Mouse (Mus musculus) forebrain, embryonic 15.5 days (tissue): ENCODE data around the gene Srcap. TPM values are rescaled to one million over a fixed set of nuclear protein-coding genes. Genes with fewer than 3 reads are reported as not detected.
"Not testable (repeated sequence)": the region's sequence is repeated elsewhere in the genome, so short reads cannot be mapped to it uniquely, and the experiment has no call there.

Experiments
- ATAC-seq: fragments of 200-750 bp; cut with Nextera tagmentation; replicated peaks from 2 replicates; pipeline ENCODE4 v1.8.0; 2017; ENCODE audit warnings: mild to moderate bottlenecking, moderate TSS enrichment, moderate library complexity
- H3K27ac ChIP-seq: fragments of 300-500 bp; sonication (generic); replicated peaks from 2 replicates; pipeline ENCODE4 v1.5.1; 2015; ENCODE audit warnings: mild to moderate bottlenecking, inconsistent platforms
- H3K27me3 ChIP-seq: fragments of 300-500 bp; sonication (generic); 2 replicates; pipeline ENCODE4 v1.6.1; 2015; ENCODE audit warnings: inconsistent platforms
- H3K36me3 ChIP-seq: fragments of 300-500 bp; sonication (generic); 2 replicates; pipeline ENCODE4 v1.6.1; 2015; ENCODE audit warnings: mild to moderate bottlenecking, inconsistent platforms
- H3K4me1 ChIP-seq: fragments of 300-500 bp; sonication (generic); 2 replicates; pipeline ENCODE4 v1.6.1; 2015; ENCODE audit warnings: inconsistent platforms
- H3K4me2 ChIP-seq: fragments of 300-500 bp; sonication (generic); replicated peaks from 2 replicates; pipeline ENCODE4 v1.6.1; 2015; ENCODE audit warnings: mild to moderate bottlenecking, inconsistent platforms
- H3K4me3 ChIP-seq: fragments of 300-500 bp; sonication (generic); 2 replicates; pipeline ENCODE4 v1.5.1; 2015; ENCODE audit warnings: mild to moderate bottlenecking, inconsistent platforms
- H3K9ac ChIP-seq: fragments of 300-500 bp; sonication (generic); replicated peaks from 2 replicates; pipeline ENCODE4 v1.6.1; 2015; ENCODE audit warnings: mild to moderate bottlenecking, inconsistent platforms
- H3K9me3 ChIP-seq: fragments of 300-500 bp; sonication (generic); 2 replicates; pipeline ENCODE4 v1.6.1; 2016; ENCODE audit warnings: inconsistent platforms
- WGBS: fragments of 180-500 bp; shearing (Covaris S2); methylation state at CpG from one replicate; pipeline ENCODE4 v1.1.7; 2015; ENCODE audit warnings: mixed read lengths; 5-methylcytosine and 5-hydroxymethylcytosine counted together
- polyA plus RNA-seq: library from polyadenylated mRNA; unstranded; fragments of >200 nt; fragmentation: Nextera tagmentation; extraction: Ambion mirVana; gene quantifications from 2 replicates; pipeline ENCODE4 v1.2.1, GENCODE M21; 2015

Srcap gene
- polyA plus RNA-seq, 1 experiment from 2014 or later = 54.1 TPM

DNA sequence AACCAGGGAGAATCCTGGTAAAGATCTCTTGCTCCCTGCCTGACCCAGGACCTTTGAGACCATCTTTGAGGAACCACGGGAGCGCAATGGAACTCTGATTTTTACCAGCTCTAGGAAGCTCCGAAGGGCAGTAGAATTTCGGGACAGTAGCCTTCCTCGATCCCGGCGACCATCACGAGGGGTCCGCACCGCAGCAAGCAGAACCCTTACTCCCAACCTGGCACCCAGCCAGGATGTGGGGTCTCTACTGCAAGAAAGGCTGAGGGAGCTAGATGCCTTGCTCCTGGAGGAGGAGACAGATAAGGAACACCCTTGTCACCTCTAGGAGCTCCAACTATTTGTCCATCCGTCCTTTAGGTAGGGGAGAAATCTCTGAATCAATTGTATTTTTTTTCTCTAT, 35.4 kb upstream of the Srcap start:
- WGBS = 94% methylated on average over 11 of the region's 11 CpGs

GRCm38 (mm10) chr7:127476855-127477254, 34.9 kb upstream of the Srcap start:
- WGBS = 83% methylated on average over 4 of the region's 4 CpGs
- peaks cover 38% of the 10 kb centered on the region for H3K36me3 ChIP-seq
- peak overlapping the region; percentile 87 for H3K4me2 ChIP-seq
- no peaks in the 10 kb centered on the region for H3K9me3 ChIP-seq
- H3K9ac ChIP-seq = no peak overlapping the region
- H3K4me3 ChIP-seq = peak overlapping the region; percentile 80
- peak overlapping the region; percentile 99 for H3K27ac ChIP-seq
- H3K4me1 ChIP-seq = peaks cover 42% of the 10 kb centered on the region
- ATAC-seq = no peak
- no peaks in the 10 kb centered on the region for H3K27me3 ChIP-seq

More for the DNA sequence above, 35.4 kb upstream of the Srcap start:
- Histone ChIP-seq H3K9me3 (no peaks in the 10 kb centered on the region), H3K9ac (no peak overlapping the region), H3K4me2 (no peak overlapping the region), H3K4me3 (no peak overlapping the region), H3K4me1 (peaks cover 41% of the 10 kb centered on the region), H3K27me3 (no peaks in the 10 kb centered on the region), H3K27ac (no peak overlapping the region), H3K36me3 (peaks cover 38% of the 10 kb centered on the region)
- no peak for ATAC-seq

DNA sequence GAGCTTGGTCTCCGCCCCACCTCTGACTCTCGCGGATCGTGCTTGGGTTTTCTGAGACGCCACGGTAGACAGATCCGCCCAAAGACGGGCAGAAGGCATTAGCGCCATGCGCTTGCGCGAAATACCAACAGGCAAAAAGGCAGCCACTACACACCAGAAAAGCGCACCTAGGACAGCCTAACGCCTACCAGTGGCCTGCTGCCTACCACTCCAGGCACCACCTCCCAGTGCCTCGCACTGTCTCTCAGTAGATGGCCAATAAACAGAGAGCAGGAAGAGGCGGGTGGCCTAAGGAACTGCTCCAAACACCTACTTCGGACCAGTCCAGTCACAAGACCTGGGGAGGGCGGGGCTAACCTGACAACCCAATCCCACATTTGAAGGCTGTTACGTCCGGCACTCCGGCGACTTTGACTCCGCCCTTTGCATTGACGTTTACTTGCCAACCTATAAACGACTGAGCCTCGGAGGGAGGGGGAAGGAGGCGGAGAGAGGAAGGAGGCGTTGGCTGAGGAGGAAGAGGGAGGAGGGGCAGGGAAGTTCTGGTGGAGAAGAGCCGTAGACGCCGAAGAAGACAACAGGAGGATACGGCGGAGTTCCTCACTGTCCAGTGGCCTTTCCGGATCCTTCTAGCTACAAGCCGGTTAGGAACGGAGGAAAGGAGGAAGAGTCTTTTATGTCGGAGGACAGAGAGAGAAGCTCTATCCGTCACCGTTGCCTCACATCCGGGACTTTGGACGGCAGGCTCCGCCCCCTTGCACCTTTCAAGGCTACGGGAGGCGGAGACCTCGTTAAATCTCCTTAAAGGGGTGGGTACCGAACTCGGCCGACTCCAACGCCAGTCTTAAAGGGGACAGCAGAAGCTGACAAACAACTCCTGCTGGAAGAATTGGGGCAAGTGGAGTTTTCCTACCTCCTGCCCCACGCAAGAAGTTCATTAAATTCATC, 33.8 kb upstream of the Srcap start:
- H3K27ac ChIP-seq = peak overlapping the region; percentile 99
- H3K4me3 ChIP-seq = peak overlapping the region; percentile 80
- H3K9ac ChIP-seq = peak overlapping the region; percentile 92
- H3K9me3 ChIP-seq = no peaks in the 10 kb centered on the region
- peak; percentile 92 for ATAC-seq
- peaks cover 49% of the 10 kb centered on the region for H3K36me3 ChIP-seq
- H3K4me2 ChIP-seq = peak overlapping the region; percentile 87
- H3K4me1 ChIP-seq = peaks cover 33% of the 10 kb centered on the region
- under 1% methylated on average over 50 of the region's 50 CpGs for WGBS
- H3K27me3 ChIP-seq = no peaks in the 10 kb centered on the region

DNA sequence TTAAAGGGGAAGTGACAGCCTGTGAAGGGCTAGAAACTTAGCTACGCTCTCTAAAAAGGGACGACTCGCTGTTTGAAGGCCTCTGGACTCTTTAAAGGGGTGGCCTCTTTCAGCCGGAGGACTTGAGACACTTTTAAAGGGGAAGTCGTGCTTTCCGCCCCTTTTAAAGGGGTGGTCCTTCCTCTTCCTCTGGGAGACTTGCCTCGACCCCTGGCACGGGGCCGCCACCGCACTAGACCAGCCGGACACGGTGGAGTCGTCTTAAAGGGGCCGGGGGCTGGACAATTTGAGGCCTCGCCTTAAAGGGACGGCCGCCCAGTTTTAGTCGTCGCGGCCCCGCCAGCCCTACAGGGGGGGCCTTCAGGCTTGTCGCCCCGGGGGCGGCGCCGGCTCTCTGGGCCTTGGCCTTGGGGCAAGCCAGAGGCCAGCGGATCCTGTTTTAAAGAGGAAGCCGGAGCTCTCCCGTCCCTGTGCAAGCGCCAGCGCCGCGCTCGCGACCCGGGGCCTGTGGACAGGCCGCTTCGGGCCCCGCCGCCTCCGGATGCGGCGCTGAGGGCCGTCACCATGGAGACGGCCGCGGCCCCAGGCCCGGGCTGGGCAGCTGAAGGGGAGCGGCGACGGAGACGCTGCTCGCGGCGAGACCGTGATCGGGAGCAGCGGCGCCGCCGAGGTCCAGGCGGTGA, 33.0 kb upstream of the Srcap start, which contains the start of gene Fbrs:
Fbrs (plus strand) TSS at position 565 of the 683 bp plus-strand sequence.
- ATAC-seq = peak; percentile 78
- H3K36me3 ChIP-seq = peaks cover 55% of the 10 kb centered on the region

DNA sequence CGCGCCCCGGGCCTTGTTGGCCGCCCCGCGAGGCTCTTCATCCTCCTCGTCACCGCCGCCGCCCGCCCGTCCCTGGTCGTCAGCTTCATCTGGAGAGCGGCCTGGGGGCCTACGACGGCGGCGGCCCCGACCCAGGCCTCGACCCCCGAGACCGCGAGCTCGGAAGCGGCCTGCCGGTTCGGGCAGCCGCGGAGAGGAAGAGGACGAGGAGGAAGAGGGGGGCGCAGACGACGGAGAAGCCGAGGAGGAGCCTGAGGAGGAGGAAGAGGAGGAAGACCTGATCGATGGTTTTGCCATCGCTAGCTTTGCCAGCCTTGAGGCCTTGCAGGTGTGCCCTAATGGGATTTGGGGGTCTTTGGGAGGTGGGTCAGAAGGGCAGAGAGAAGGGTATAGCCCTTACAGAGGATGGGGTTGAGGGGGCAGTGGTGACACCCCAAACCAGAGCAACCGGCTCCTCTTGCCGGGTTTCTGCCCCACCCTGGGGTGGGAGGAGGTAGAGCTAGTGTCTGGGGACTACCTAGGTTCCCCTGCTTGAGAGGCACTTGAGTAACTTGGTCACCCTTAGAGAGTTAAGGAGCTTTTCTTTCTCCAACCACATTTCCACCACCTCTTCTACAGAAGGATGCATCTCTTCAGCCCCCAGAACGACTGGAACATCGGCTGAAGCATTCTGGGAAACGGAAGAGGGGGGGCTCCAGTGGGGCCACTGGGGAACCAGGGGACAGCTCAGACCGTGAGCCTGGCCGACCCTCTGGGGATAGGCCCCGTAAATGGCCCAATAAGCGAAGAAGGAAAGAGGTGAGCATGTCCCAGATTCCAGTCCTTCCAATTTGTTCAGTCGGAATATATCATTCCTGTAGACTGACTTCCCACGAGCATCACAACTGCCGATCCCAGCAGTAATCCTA, 32.2 kb upstream of the Srcap start:
- WGBS = 6% methylated on average over 48 of the region's 48 CpGs
- Histone ChIP-seq H3K4me2 (peak overlapping the region; percentile 87), H3K27me3 (no peaks in the 10 kb centered on the region), H3K9me3 (no peaks in the 10 kb centered on the region), H3K36me3 (peaks cover 54% of the 10 kb centered on the region), H3K9ac (peak overlapping the region; percentile 92), H3K27ac (peak overlapping the region; percentile 99), H3K4me3 (peak overlapping the region; percentile 80), H3K4me1 (peaks cover 33% of the 10 kb centered on the region)
- ATAC-seq = no peak

More for the DNA sequence above, 33.0 kb upstream of the Srcap start, which contains the start of gene Fbrs:
- WGBS = 0% methylated on average over 62 of the region's 62 CpGs
- H3K4me2 ChIP-seq = peak within 1 kb of the TSS; percentile 87
- peak within 1 kb of the TSS; percentile 92 for H3K9ac ChIP-seq
- H3K27me3 ChIP-seq = no peaks in the 10 kb centered on the region
- peak within 1 kb of the TSS; percentile 80 for H3K4me3 ChIP-seq
- H3K4me1 ChIP-seq = peaks cover 33% of the 10 kb centered on the region
- no peaks in the 10 kb centered on the region for H3K9me3 ChIP-seq
- H3K27ac ChIP-seq = peak within 1 kb of the TSS; percentile 99

- Histone ChIP-seq H3K4me3 (peak overlapping the region; percentile 80), H3K4me1 (peaks cover 33% of the 10 kb centered on the region), H3K4me2 (peak overlapping the region; percentile 87), H3K27ac (no peak overlapping the region), H3K9ac (peak overlapping the region; percentile 92), H3K9me3 (no peaks in the 10 kb centered on the region), H3K27me3 (no peaks in the 10 kb centered on the region), H3K36me3 (peaks cover 53% of the 10 kb centered on the region)
- ATAC-seq = no peak
- 74% methylated on average over 2 of the region's 2 CpGs for WGBS
These were observed 31.5 kb upstream of the Srcap start for GRCm38 (mm10) chr7:127480321-127480720.

GRCm38 (mm10) chr7:127485416-127485815, 26.4 kb upstream of the Srcap start:
- Histone ChIP-seq H3K27ac (no peak overlapping the region), H3K9me3 (no peaks in the 10 kb centered on the region), H3K9ac (no peak overlapping the region), H3K4me3 (no peak overlapping the region), H3K36me3 (peaks cover 85% of the 10 kb centered on the region), H3K4me2 (no peak overlapping the region), H3K27me3 (no peaks in the 10 kb centered on the region), H3K4me1 (peaks cover 9% of the 10 kb centered on the region)
- no peak for ATAC-seq
- 73% methylated on average over 5 of the region's 5 CpGs for WGBS

- H3K4me2 ChIP-seq, ATAC-seq, H3K4me1 ChIP-seq, H3K4me3 ChIP-seq, H3K27ac ChIP-seq, H3K9ac ChIP-seq, H3K9me3 ChIP-seq, H3K27me3 ChIP-seq: not testable (repeated sequence)
- WGBS = 97% methylated on average over 5 of the region's 5 CpGs
- H3K36me3 ChIP-seq = peaks cover 84% of the 10 kb centered on the region
These were observed 23.4 kb upstream of the Srcap start for GRCm38 (mm10) chr7:127488364-127488763.

DNA sequence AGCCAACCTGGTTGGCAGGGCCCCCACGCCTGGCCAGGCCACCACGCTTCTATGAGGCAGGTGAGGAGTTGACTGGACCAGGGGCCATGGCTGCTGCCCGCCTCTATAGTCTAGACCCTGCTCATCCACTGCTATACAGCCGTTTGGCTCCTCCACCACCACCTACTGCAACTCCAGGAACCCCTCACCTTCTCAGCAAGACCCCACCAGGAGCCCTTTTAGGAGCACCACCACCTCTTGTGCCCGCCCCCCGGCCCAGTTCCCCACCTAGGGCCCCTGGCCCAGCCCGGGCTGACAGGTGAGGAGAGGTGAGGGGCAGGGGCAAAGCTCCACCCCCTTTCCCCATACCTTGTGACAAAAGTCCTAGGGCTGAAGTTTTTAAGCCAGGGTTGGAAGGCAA, 21.8 kb upstream of the Srcap start:
- ATAC-seq = no peak
- H3K4me3 ChIP-seq = no peak overlapping the region
- no peak overlapping the region for H3K4me2 ChIP-seq
- no peak overlapping the region for H3K9ac ChIP-seq
- no peaks in the 10 kb centered on the region for H3K27me3 ChIP-seq
- H3K27ac ChIP-seq = no peak overlapping the region
- WGBS = 92% methylated on average over 7 of the region's 7 CpGs
- H3K9me3 ChIP-seq = no peaks in the 10 kb centered on the region
- H3K4me1 ChIP-seq = no peaks in the 10 kb centered on the region
- peaks cover 70% of the 10 kb centered on the region for H3K36me3 ChIP-seq

DNA sequence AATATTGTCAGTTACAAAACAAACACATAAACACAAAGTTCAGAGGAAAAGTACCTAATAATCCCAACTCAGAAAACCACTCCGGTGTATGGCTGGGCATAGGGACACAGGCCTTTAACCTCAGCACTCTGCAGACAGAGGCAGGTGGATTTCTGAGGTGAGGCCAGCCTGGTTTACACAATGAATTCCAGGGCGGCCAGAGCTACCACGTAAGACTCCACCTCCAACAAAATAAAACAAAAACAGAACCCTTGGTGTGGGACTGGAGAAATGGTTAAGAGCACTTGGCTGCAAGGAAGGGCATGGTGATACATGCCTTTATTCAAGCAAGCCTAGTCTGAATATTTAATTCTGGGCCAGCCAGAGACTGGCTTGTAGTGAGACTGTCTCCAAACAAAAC, 19.9 kb upstream of the Srcap start:
- Histone ChIP-seq H3K9ac (no peak overlapping the region), H3K27ac (no peak overlapping the region), H3K9me3 (no peaks in the 10 kb centered on the region), H3K4me1 (no peaks in the 10 kb centered on the region), H3K4me3 (no peak overlapping the region), H3K4me2 (no peak overlapping the region), H3K36me3 (peaks cover 51% of the 10 kb centered on the region), H3K27me3 (no peaks in the 10 kb centered on the region)
- ATAC-seq = no peak
- WGBS = 87% methylated on average over 3 of the region's 3 CpGs

DNA sequence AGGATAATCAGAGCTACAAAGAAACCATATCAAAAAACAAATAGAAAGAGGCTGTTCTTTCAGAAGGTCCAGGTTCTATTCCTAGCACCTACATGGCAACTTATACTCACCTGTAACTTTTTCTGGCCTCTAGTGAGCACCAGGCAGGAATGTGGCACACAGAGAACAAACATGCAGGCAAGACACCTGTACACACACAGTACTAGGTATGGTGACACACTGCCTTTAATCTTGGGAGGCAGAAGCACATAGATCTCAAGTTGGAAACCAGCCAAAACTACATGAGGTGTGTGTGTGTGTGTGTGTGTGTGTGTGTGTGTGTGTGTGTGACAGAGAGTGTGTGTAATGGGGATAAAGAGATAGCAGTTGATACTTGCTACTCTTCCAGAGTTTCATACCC, 17.1 kb upstream of the Srcap start:
- Histone ChIP-seq H3K4me1 (no peaks in the 10 kb centered on the region), H3K36me3 (peaks cover 26% of the 10 kb centered on the region), H3K9ac (no peak overlapping the region), H3K27ac (no peak overlapping the region), H3K4me2 (no peak overlapping the region), H3K27me3 (no peaks in the 10 kb centered on the region), H3K4me3 (no peak overlapping the region), H3K9me3 (no peaks in the 10 kb centered on the region)
- ATAC-seq = no peak
